Comparison of ENCODE assay signal across 11 mouse cellular contexts in the genomic region with DNA sequence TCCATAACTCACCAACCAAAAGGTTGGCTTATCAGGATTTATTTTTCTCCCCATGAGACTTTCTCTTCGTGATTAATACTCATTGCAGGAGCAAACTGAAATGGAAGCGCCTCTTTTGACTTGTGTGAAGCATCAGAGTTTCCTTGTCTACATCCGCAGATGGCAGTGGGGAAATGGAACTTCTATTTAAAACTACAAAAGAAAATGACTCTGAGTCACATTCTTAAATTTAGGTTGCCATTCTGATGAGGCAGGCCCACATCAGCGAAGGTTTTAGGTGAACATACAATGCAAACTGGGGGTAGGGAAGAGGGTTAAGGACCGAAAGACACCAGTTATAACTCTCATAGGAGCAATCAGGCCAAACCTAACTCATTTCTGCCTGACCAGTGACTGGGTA.
"Had no signal": no experiment of that assay in that cellular context is flagged by ENCODE, and none has a peak within 500 bp of the region (broad histone marks: within the 10 kb centered on the region; RNA-seq: fewer than 3 reads in every experiment).

No protein-coding gene starts in this region.

- H3K27ac ChIP-seq: intestine, embryonic 15.5 days; limb, embryonic 13.5 days; liver, embryonic 14.5 days; midbrain, embryonic 12.5 days; neural tube, embryonic 13.5 days; stomach, postnatal 0 days had no signal

- DNase-seq: kidney, adult 18-20 months; kidney, postnatal 10 days; lung, adult 18-20 months; thymus, adult 18-20 months; thymus, postnatal 25 days had no signal

- H3K4me3 ChIP-seq: intestine, embryonic 15.5 days; limb, embryonic 13.5 days; midbrain, embryonic 12.5 days; neural tube, embryonic 13.5 days had no signal
